Mouse (Mus musculus) limb, embryonic 15.5 days (tissue): ENCODE results near the gene Tmem63b. TPM values are rescaled to one million over a fixed set of nuclear protein-coding genes. Genes with fewer than 3 reads are reported as not detected.
A peak's percentile ranks its signal among the peaks of the same experiment; 100 is the strongest.

Experiments used
- ATAC-seq: fragments of 200-750 bp; cut with Nextera tagmentation; 2 replicates; pipeline ENCODE4 v1.8.0; 2017; ENCODE audit warnings: low read depth, moderate TSS enrichment; ENCODE audit not compliant: insufficient number of reproducible peaks, low FRiP score, low TSS enrichment
- H3K27ac ChIP-seq: fragments of 300-500 bp; sonication (generic); 2 replicates; pipeline ENCODE4 v1.5.1; 2015; ENCODE audit warnings: moderate library complexity, mild to moderate bottlenecking, inconsistent platforms
- H3K27me3 ChIP-seq: fragments of 300-500 bp; sonication (generic); 2 replicates; pipeline ENCODE4 v1.6.1; 2015; ENCODE audit warnings: inconsistent platforms
- H3K36me3 ChIP-seq: fragments of 300-500 bp; sonication (generic); 2 replicates; pipeline ENCODE4 v1.6.1; 2015; ENCODE audit warnings: inconsistent platforms
- H3K4me1 ChIP-seq: fragments of 300-500 bp; sonication (generic); 2 replicates; pipeline ENCODE4 v1.6.1; 2015; ENCODE audit warnings: inconsistent platforms
- H3K4me2 ChIP-seq: fragments of 300-500 bp; sonication (generic); 2 replicates; pipeline ENCODE4 v1.6.1; 2015; ENCODE audit warnings: mild to moderate bottlenecking, inconsistent platforms
- H3K4me3 ChIP-seq: fragments of 300-500 bp; sonication (generic); 2 replicates; pipeline ENCODE4 v1.5.1; 2015; ENCODE audit warnings: mild to moderate bottlenecking, inconsistent platforms
- H3K9ac ChIP-seq: fragments of 300-500 bp; sonication (generic); 2 replicates; pipeline ENCODE4 v1.6.1; 2015; ENCODE audit warnings: inconsistent platforms
- H3K9me3 ChIP-seq: fragments of 300-500 bp; sonication (generic); 2 replicates; pipeline ENCODE4 v1.6.1; 2016; ENCODE audit warnings: inconsistent platforms
- WGBS: fragments of 180-500 bp; shearing (Covaris S2); methylation state at CpG from one replicate; pipeline ENCODE4 v1.1.7; 2015; 5-methylcytosine and 5-hydroxymethylcytosine counted together
- polyA plus RNA-seq: library from polyadenylated mRNA; unstranded; fragments of >200 nt; fragmentation: Nextera tagmentation; extraction: Ambion mirVana; gene quantifications from 2 replicates; pipeline ENCODE4 v1.2.1, GENCODE M21; 2015

The Tmem63b gene
- polyA plus RNA-seq, 1 experiment from 2014 or later = 38.1 TPM

- no peak overlapping the region for H3K4me2 ChIP-seq
- no peaks in the 10 kb centered on the region for H3K27me3 ChIP-seq
- no peak overlapping the region for H3K27ac ChIP-seq
- H3K4me1 ChIP-seq = 0 out of 2 replicates have a peak, but pooled peaks cover 3% of the 10 kb centered on the region
- H3K9me3 ChIP-seq = no peaks in the 10 kb centered on the region
- ATAC-seq = no peak
- H3K36me3 ChIP-seq = peaks cover 88% of the 10 kb centered on the region
- no peak overlapping the region for H3K4me3 ChIP-seq
- no peak overlapping the region for H3K9ac ChIP-seq
- WGBS = 75% methylated on average over 11 of the region's 11 CpGs
These were observed 20.6 kb downstream of the Tmem63b start for GRCm38 (mm10) chr17:45666091-45666490.

DNA sequence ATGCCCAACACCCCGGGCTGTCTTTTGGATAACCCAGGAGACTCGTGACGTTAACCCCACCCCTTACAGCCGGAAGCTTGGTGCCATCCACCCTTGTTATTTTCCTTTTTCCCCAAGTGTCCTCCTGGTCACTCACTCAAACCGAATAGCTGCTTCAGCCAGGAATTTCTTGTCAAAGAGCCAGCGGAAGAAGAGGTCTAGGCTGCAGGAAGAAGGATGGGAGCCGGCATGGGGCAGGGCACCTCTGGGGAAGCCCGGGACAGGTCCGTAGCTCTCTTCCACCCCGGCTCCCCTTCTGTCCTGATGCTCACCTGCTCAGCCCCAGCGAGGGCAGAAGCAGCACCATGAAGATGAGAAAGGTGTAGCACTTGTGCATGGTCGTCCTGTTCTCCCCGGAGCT, 22.1 kb downstream of the Tmem63b start:
- Histone ChIP-seq H3K27ac (no peak overlapping the region), H3K4me2 (no peak overlapping the region), H3K9ac (no peak overlapping the region), H3K4me1 (0 out of 2 replicates have a peak, but pooled peaks cover 3% of the 10 kb centered on the region), H3K36me3 (peaks cover 77% of the 10 kb centered on the region), H3K4me3 (no peak overlapping the region), H3K9me3 (no peaks in the 10 kb centered on the region), H3K27me3 (no peaks in the 10 kb centered on the region)
- ATAC-seq = no peak
- WGBS = 89% methylated on average over 13 of the region's 13 CpGs

DNA sequence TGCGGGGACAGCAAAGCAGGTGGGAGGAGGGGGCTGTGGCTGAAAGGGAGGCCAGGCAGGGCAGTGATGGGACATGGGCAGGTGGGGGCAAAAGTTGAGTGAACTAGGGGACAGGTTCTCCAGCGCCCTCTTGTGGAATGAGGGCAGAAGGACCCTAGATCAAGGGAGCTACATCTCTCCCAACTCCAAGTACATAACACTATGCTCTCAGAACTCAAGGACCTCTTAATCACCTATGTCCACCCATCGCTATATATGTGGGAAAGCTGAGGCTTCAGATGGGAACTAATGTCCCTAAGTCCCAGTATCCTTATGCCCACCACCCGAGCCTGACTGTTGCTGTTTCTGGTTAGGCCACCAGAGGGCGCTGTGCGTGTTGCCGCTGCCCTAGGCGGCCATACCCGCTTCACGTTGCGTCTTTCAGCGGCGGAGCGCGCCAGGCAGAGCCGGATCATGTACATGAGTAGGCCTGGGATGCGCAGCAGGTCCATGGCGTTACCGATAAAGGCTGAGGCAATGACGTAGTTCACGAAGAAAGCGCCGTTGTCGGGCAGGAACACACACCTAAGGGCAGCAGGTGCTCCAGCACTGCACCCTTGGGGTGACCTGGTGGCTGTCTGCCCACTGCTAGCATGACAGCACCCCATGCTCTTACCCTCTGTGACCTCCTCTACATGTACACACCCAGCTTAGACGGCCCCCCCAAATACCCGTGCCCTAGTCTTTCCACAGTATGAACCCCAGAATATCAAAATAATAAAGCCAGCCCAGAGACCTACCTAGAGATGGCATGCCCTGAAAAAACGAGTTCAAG, 23.4 kb downstream of the Tmem63b start:
- no peak overlapping the region for H3K27ac ChIP-seq
- no peak overlapping the region for H3K4me3 ChIP-seq
- H3K9ac ChIP-seq = no peak overlapping the region
- no peaks in the 10 kb centered on the region for H3K9me3 ChIP-seq
- 0 out of 2 replicates have a peak, but pooled peaks have one; percentile 0 for ATAC-seq
- WGBS = 31% methylated on average over 27 of the region's 27 CpGs
- H3K4me2 ChIP-seq = no peak overlapping the region
- H3K4me1 ChIP-seq = 0 out of 2 replicates have a peak, but pooled peaks cover 3% of the 10 kb centered on the region
- peaks cover 70% of the 10 kb centered on the region for H3K36me3 ChIP-seq
- no peaks in the 10 kb centered on the region for H3K27me3 ChIP-seq

DNA sequence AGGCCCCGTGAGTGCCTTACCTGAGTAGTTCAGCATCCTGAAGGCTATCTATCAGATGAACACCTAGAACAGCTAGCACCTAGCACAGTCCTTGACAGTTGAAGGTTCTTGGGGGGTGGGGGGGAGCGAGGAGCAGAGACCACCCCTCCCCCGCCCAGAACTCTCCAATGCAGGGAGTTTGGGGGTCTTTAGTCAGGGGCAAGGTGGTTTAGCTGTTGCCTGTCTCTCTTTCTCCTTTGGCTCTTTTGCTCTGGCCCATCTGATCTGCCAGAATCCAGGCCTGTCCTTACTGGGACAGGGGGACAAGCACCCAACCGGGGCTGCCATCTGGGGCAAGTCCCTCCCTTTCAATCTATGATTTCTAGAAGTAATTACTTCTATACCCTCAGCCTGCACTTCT, 27.5 kb downstream of the Tmem63b start, which contains the start of gene Capn11:
Capn11 (minus strand) TSS at position 101 of the 400 bp plus-strand sequence.
- Histone ChIP-seq H3K4me1 (0 out of 2 replicates have a peak, but pooled peaks cover 3% of the 10 kb centered on the region), H3K4me2 (no peak within 1 kb of the TSS), H3K9me3 (no peaks in the 10 kb centered on the region), H3K27ac (no peak within 1 kb of the TSS), H3K4me3 (no peak within 1 kb of the TSS), H3K9ac (no peak within 1 kb of the TSS), H3K36me3 (peaks cover 32% of the 10 kb centered on the region), H3K27me3 (no peaks in the 10 kb centered on the region)
- no peak for ATAC-seq
- 88% methylated on average over 4 of the region's 4 CpGs for WGBS

DNA sequence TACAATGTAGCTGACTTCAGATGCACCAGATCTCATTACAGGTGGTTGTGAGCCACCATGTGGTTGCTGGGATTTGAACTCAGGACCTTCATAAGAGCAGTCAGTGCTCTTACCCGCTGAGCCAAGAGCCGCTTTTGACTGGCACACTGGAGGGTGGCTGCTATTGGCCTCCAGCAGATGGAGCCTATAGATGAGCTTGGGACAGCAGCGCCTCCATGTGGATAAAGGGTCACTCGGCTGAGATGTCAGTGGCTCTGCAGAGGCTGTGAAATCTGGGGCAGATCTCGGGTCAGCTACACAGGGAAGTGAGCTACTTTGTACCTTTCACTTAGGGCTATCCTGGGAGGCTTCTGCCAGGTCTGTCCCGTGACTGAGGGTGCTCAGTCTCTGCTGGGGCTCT, 30.9 kb downstream of the Tmem63b start:
- no peak for ATAC-seq
- Histone ChIP-seq H3K9ac (no peak overlapping the region), H3K4me2 (no peak overlapping the region), H3K27ac (no peak overlapping the region), H3K4me3 (no peak overlapping the region), H3K9me3 (no peaks in the 10 kb centered on the region), H3K4me1 (no peaks in the 10 kb centered on the region), H3K27me3 (no peaks in the 10 kb centered on the region), H3K36me3 (0 out of 2 replicates have a peak, but pooled peaks cover 2% of the 10 kb centered on the region)
- WGBS = 24% methylated on average over 6 of the region's 6 CpGs

GRCm38 (mm10) chr17:45653233-45653632, 33.5 kb downstream of the Tmem63b start:
- no peaks in the 10 kb centered on the region for H3K9me3 ChIP-seq
- no peaks in the 10 kb centered on the region for H3K36me3 ChIP-seq
- H3K27me3 ChIP-seq = no peaks in the 10 kb centered on the region
- no peaks in the 10 kb centered on the region for H3K4me1 ChIP-seq
- no peak overlapping the region for H3K4me2 ChIP-seq
- no peak overlapping the region for H3K4me3 ChIP-seq
- no peak overlapping the region for H3K9ac ChIP-seq
- no peak for ATAC-seq
- WGBS = 63% methylated on average over 7 of the region's 7 CpGs
- H3K27ac ChIP-seq = no peak overlapping the region

GRCm38 (mm10) chr17:45644185-45644584, 42.5 kb downstream of the Tmem63b start:
- no peaks in the 10 kb centered on the region for H3K36me3 ChIP-seq
- H3K4me2 ChIP-seq = no peak overlapping the region
- no peaks in the 10 kb centered on the region for H3K27me3 ChIP-seq
- WGBS = 88% methylated on average over 4 of the region's 4 CpGs
- peaks cover 4% of the 10 kb centered on the region; the same call in 1 of the 2 replicates for H3K4me1 ChIP-seq
- H3K4me3 ChIP-seq = no peak overlapping the region
- H3K9ac ChIP-seq = no peak overlapping the region
- no peak overlapping the region for H3K27ac ChIP-seq
- ATAC-seq = no peak
- no peaks in the 10 kb centered on the region for H3K9me3 ChIP-seq

GRCm38 (mm10) chr17:45642701-45643100, 44.0 kb downstream of the Tmem63b start:
- Histone ChIP-seq H3K36me3 (no peaks in the 10 kb centered on the region), H3K9me3 (no peaks in the 10 kb centered on the region), H3K27me3 (no peaks in the 10 kb centered on the region), H3K4me2 (no peak overlapping the region), H3K4me3 (no peak overlapping the region), H3K4me1 (peaks cover 4% of the 10 kb centered on the region; the same call in 1 of the 2 replicates), H3K27ac (no peak overlapping the region), H3K9ac (no peak overlapping the region)
- ATAC-seq = 0 out of 2 replicates have a peak, but pooled peaks have one; percentile 35
- 22% methylated on average over 12 of the region's 12 CpGs for WGBS

DNA sequence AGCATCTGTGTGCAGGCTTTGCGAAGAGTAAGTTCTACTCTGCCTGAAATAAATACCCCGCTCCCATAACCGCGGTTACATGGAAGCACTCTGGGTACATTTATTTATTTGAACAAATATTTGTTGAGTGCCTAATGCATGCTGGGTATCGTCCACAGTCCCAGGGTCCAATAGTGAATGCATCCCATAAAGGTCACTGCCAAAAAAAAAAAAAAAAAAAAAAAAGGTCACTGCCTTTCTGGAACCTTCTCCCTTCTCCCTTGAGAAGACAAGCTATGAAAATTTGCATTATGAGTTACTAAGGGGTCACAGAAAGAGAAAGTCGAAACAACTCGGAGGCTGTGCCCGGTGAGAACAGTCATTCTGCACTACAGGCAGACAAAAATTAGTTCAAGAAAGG, 44.7 kb downstream of the Tmem63b start:
- no peak for ATAC-seq
- Histone ChIP-seq H3K27me3 (no peaks in the 10 kb centered on the region), H3K36me3 (no peaks in the 10 kb centered on the region), H3K4me3 (no peak overlapping the region), H3K4me1 (peaks cover 4% of the 10 kb centered on the region; the same call in 1 of the 2 replicates), H3K27ac (no peak overlapping the region), H3K4me2 (no peak overlapping the region), H3K9me3 (no peaks in the 10 kb centered on the region), H3K9ac (no peak overlapping the region)
- 90% methylated on average over 8 of the region's 8 CpGs for WGBS

DNA sequence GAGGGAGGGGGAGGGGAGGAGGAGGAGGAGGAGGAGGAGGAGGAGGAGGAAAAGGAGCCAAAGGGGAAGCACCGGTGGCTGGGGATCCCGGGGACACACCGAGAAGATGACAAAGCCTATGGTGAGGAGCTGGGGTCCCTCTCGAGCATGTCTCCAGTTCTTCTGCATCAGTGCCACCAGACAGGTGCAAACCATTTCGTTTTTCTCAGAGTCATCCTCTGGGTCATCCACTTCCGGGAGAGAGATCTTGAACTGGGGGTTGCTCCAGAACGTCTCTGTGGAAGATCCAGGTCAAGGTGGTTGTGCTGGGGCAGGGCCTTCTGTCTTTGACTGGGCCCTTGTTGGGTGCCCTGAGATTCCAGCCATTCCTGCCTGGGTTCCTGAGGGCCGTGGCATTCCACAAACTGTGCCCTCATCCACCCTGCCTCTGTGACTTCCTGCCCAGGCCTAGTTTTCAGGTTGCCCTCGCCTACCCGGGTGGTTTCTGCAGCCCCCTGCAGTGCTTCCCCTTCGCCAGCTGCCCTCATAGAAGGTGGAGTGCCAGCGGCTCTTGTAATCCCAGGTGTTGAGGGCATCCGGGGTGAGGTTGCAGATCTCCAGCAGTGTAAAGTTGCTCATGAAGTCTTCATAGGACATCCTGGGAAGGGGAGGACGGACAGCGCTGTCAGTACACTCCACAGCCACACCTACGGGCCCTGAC, 48.0 kb downstream of the Tmem63b start:
- H3K27ac ChIP-seq = no peak overlapping the region
- WGBS = 74% methylated on average over 16 of the region's 16 CpGs

DNA sequence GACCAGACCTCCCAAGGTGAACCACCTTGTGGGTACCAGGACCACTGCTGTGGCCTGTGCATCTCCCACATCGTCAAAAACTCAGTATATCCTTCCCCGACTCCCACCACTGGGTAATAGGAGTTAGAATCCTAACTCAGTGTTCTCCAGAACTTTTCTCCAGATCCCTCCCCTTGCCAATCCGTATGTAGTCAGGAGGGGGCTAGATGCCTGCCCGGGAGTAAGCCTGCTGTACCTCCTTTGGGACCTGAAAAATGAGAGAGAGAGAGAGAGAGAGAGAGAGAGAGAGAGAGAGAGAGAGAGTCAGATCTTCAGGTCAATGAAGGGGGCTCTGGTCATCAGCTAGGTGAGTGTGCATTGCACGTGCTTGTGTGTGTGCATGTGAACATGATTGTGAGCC, 52.7 kb downstream of the Tmem63b start:
- Histone ChIP-seq H3K36me3 (no peaks in the 10 kb centered on the region), H3K4me1 (peaks cover 14% of the 10 kb centered on the region), H3K4me2 (no peak overlapping the region), H3K27me3 (no peaks in the 10 kb centered on the region), H3K4me3 (no peak overlapping the region), H3K9me3 (no peaks in the 10 kb centered on the region), H3K9ac (no peak overlapping the region), H3K27ac (no peak overlapping the region)
- no peak for ATAC-seq
- 79% methylated on average over 5 of the region's 5 CpGs for whole genome bisulfite sequencing

More for the DNA sequence above, 48.0 kb downstream of the Tmem63b start:
- Histone ChIP-seq H3K36me3 (no peaks in the 10 kb centered on the region), H3K9me3 (no peaks in the 10 kb centered on the region), H3K4me2 (no peak overlapping the region), H3K4me3 (no peak overlapping the region), H3K4me1 (peaks cover 4% of the 10 kb centered on the region; the same call in 1 of the 2 replicates), H3K27me3 (no peaks in the 10 kb centered on the region), H3K9ac (no peak overlapping the region)
- no peak for ATAC-seq

DNA sequence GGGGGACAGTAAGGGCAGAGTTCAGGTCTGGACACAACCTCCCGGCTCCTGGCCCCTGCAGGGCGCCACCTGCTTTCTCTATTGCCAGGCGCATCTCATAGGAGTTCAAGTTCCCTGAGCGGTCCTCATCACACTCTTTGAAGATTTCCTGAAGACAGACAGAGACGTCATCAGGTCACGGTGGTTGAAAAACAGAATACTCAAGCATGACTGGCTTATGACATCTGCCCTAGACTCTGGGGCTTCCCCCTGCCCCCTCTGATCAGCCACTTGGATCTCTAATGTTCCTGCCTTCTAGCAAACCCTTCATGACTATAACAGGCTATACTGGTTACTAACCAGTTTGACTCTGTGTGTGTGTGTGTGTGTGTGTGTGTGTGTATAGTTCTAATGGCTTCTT, 54.8 kb downstream of the Tmem63b start:
- Histone ChIP-seq H3K27ac (no peak overlapping the region), H3K9ac (no peak overlapping the region), H3K4me2 (no peak overlapping the region), H3K4me3 (no peak overlapping the region), H3K9me3 (no peaks in the 10 kb centered on the region), H3K36me3 (no peaks in the 10 kb centered on the region), H3K27me3 (no peaks in the 10 kb centered on the region), H3K4me1 (peaks cover 14% of the 10 kb centered on the region)
- 74% methylated on average over 6 of the region's 6 CpGs for WGBS
- no peak for ATAC-seq
